Mouse (Mus musculus): ENCODE data around the gene Daw1. TPM values are rescaled to one million over a fixed set of nuclear protein-coding genes. Genes with fewer than 3 reads are reported as not detected.

Gene Daw1
- 0.76 and 1.5 TPM in 2 replicates for polyA plus RNA-seq (2015; fragmentation: Nextera tagmentation; extraction: Ambion mirVana)

GRCm38 (mm10) chr1:83159603-83160002, at the start of gene Daw1:
Daw1 (plus strand) TSS chr1:83159752.
- H3K27ac ChIP-seq, result no peak within 1 kb of the TSS
- peak within 1 kb of the TSS; percentile 49 for H3K4me3 ChIP-seq
- no peaks in the 10 kb centered on the region for H3K27me3 ChIP-seq
- H3K9me3 ChIP-seq, result no peaks in the 10 kb centered on the region
- whole genome bisulfite sequencing, result under 1% methylated on average over 16 of the region's 16 CpGs
- peak; percentile 98 for ATAC-seq (ENCODE audit: low FRiP score)
- H3K36me3 ChIP-seq, result no peaks in the 10 kb centered on the region
- peak within 1 kb of the TSS; percentile 69 for H3K4me2 ChIP-seq
- H3K9ac ChIP-seq, result peak within 1 kb of the TSS; percentile 64
- H3K4me1 ChIP-seq (replicated peaks), result no peaks in the 10 kb centered on the region; the same call in 1 of the 2 replicates

GRCm38 (mm10) chr1:83110992-83111391, 48.6 kb upstream of the Daw1 start:
- no peak overlapping the region for H3K9ac ChIP-seq
- H3K27me3 ChIP-seq, result no peaks in the 10 kb centered on the region
- no peaks in the 10 kb centered on the region for H3K4me1 ChIP-seq (replicated peaks)
- ATAC-seq (ENCODE audit: low FRiP score), result no peak
- H3K27ac ChIP-seq, result no peak overlapping the region
- H3K4me3 ChIP-seq, result no peak overlapping the region
- H3K36me3 ChIP-seq, result no peaks in the 10 kb centered on the region
- no peak overlapping the region for H3K4me2 ChIP-seq
- no peaks in the 10 kb centered on the region for H3K9me3 ChIP-seq

GRCm38 (mm10) chr1:83111726-83112125, 47.8 kb upstream of the Daw1 start:
- no peak for ATAC-seq (ENCODE audit: low FRiP score)
- H3K4me1 ChIP-seq (replicated peaks), result no peaks in the 10 kb centered on the region
- 80% methylated on average over 5 of the region's 5 CpGs for WGBS
- no peak overlapping the region for H3K4me3 ChIP-seq
- no peak overlapping the region for H3K27ac ChIP-seq
- H3K9me3 ChIP-seq, result no peaks in the 10 kb centered on the region
- H3K4me2 ChIP-seq, result no peak overlapping the region
- no peak overlapping the region for H3K9ac ChIP-seq
- no peaks in the 10 kb centered on the region for H3K27me3 ChIP-seq
- H3K36me3 ChIP-seq, result no peaks in the 10 kb centered on the region

GRCm38 (mm10) chr1:83116447-83117137, 43.0 kb upstream of the Daw1 start, which contains the start of gene Ccl20:
Ccl20 (plus strand) TSS chr1:83116766.
- no peak within 1 kb of the TSS for H3K9ac ChIP-seq
- WGBS, result 53% methylated on average over 8 of the region's 8 CpGs
- no peak for ATAC-seq (ENCODE audit: low FRiP score)
- H3K27me3 ChIP-seq, result no peaks in the 10 kb centered on the region
- H3K4me1 ChIP-seq (replicated peaks), result no peaks in the 10 kb centered on the region
- H3K4me3 ChIP-seq, result no peak within 1 kb of the TSS
- no peak within 1 kb of the TSS for H3K27ac ChIP-seq
- no peaks in the 10 kb centered on the region for H3K9me3 ChIP-seq
- no peaks in the 10 kb centered on the region for H3K36me3 ChIP-seq
- H3K4me2 ChIP-seq, result no peak within 1 kb of the TSS

- 93% methylated on average over 3 of the region's 3 CpGs for WGBS
Observed at GRCm38 (mm10) chr1:83117217-83117616, 42.3 kb upstream of the Daw1 start.

GRCm38 (mm10) chr1:83117661-83118060, 41.9 kb upstream of the Daw1 start:
- Histone ChIP-seq H3K27ac (no peak overlapping the region), H3K4me1 (replicated peaks) (no peaks in the 10 kb centered on the region), H3K36me3 (no peaks in the 10 kb centered on the region), H3K9me3 (no peaks in the 10 kb centered on the region), H3K27me3 (no peaks in the 10 kb centered on the region), H3K4me3 (no peak overlapping the region), H3K4me2 (no peak overlapping the region), H3K9ac (no peak overlapping the region)
- no peak for ATAC-seq (ENCODE audit: low FRiP score)
- 94% methylated on average over 7 of the region's 7 CpGs for WGBS

More at GRCm38 (mm10) chr1:83117217-83117616, 42.3 kb upstream of the Daw1 start:
- H3K27ac ChIP-seq, result no peak overlapping the region
- H3K4me2 ChIP-seq, result no peak overlapping the region
- H3K9ac ChIP-seq, result no peak overlapping the region
- no peaks in the 10 kb centered on the region for H3K9me3 ChIP-seq
- H3K27me3 ChIP-seq, result no peaks in the 10 kb centered on the region
- no peaks in the 10 kb centered on the region for H3K36me3 ChIP-seq
- no peaks in the 10 kb centered on the region for H3K4me1 ChIP-seq (replicated peaks)
- no peak for ATAC-seq (ENCODE audit: low FRiP score)
- H3K4me3 ChIP-seq, result no peak overlapping the region

GRCm38 (mm10) chr1:83119903-83120302, 39.6 kb upstream of the Daw1 start:
- Histone ChIP-seq H3K36me3 (no peaks in the 10 kb centered on the region), H3K4me3 (no peak overlapping the region), H3K9ac (no peak overlapping the region), H3K4me1 (replicated peaks) (no peaks in the 10 kb centered on the region), H3K4me2 (no peak overlapping the region), H3K27me3 (no peaks in the 10 kb centered on the region), H3K27ac (no peak overlapping the region), H3K9me3 (no peaks in the 10 kb centered on the region)
- ATAC-seq (ENCODE audit: low FRiP score), result no peak

- no peak overlapping the region for H3K27ac ChIP-seq
- H3K4me3 ChIP-seq, result no peak overlapping the region
- 80% methylated on average over 3 of the region's 3 CpGs for WGBS
- no peaks in the 10 kb centered on the region for H3K9me3 ChIP-seq
- ATAC-seq (ENCODE audit: low FRiP score), result no peak
- H3K4me1 ChIP-seq (replicated peaks), result no peaks in the 10 kb centered on the region
- H3K4me2 ChIP-seq, result no peak overlapping the region
- no peaks in the 10 kb centered on the region for H3K36me3 ChIP-seq
- no peaks in the 10 kb centered on the region for H3K27me3 ChIP-seq
- no peak overlapping the region for H3K9ac ChIP-seq
Observed at GRCm38 (mm10) chr1:83120312-83120711, 39.2 kb upstream of the Daw1 start.

- Histone ChIP-seq H3K9me3 (no peaks in the 10 kb centered on the region), H3K9ac (no peak overlapping the region), H3K27ac (no peak overlapping the region), H3K27me3 (no peaks in the 10 kb centered on the region), H3K4me3 (no peak overlapping the region), H3K4me1 (replicated peaks) (no peaks in the 10 kb centered on the region), H3K36me3 (no peaks in the 10 kb centered on the region), H3K4me2 (no peak overlapping the region)
- no peak for ATAC-seq (ENCODE audit: low FRiP score)
- WGBS, result 95% methylated on average over 2 of the region's 2 CpGs
Observed at GRCm38 (mm10) chr1:83123201-83123600, 36.4 kb upstream of the Daw1 start.

- Histone ChIP-seq H3K4me2 (no peak overlapping the region), H3K27me3 (no peaks in the 10 kb centered on the region), H3K9me3 (no peaks in the 10 kb centered on the region), H3K4me3 (no peak overlapping the region), H3K9ac (no peak overlapping the region), H3K4me1 (replicated peaks) (no peaks in the 10 kb centered on the region), H3K36me3 (no peaks in the 10 kb centered on the region), H3K27ac (no peak overlapping the region)
- 85% methylated on average over 7 of the region's 7 CpGs for WGBS
- ATAC-seq (ENCODE audit: low FRiP score), result no peak
Observed at GRCm38 (mm10) chr1:83135829-83136228, 23.7 kb upstream of the Daw1 start.

- no peaks in the 10 kb centered on the region for H3K27me3 ChIP-seq
- H3K4me3 ChIP-seq, result no peak overlapping the region
- H3K36me3 ChIP-seq, result no peaks in the 10 kb centered on the region
- no peak for ATAC-seq (ENCODE audit: low FRiP score)
- no peak overlapping the region for H3K4me2 ChIP-seq
- no peak overlapping the region for H3K27ac ChIP-seq
- H3K9me3 ChIP-seq, result no peaks in the 10 kb centered on the region
- no peak overlapping the region for H3K9ac ChIP-seq
- WGBS, result 90% methylated on average over 8 of the region's 8 CpGs
- no peaks in the 10 kb centered on the region for H3K4me1 ChIP-seq (replicated peaks)
Observed at GRCm38 (mm10) chr1:83137847-83138246, 21.7 kb upstream of the Daw1 start.

- no peak for ATAC-seq (ENCODE audit: low FRiP score)
Observed at GRCm38 (mm10) chr1:83138721-83139120, 20.8 kb upstream of the Daw1 start.

GRCm38 (mm10) chr1:83141510-83141909, 18.0 kb upstream of the Daw1 start:
- Histone ChIP-seq H3K27ac (no peak overlapping the region), H3K27me3 (no peaks in the 10 kb centered on the region), H3K36me3 (no peaks in the 10 kb centered on the region), H3K9ac (no peak overlapping the region), H3K4me3 (no peak overlapping the region), H3K9me3 (no peaks in the 10 kb centered on the region), H3K4me2 (no peak overlapping the region), H3K4me1 (replicated peaks) (no peaks in the 10 kb centered on the region)
- WGBS, result 92% methylated on average over 8 of the region's 8 CpGs
- no peak for ATAC-seq (ENCODE audit: low FRiP score)

More at GRCm38 (mm10) chr1:83138721-83139120, 20.8 kb upstream of the Daw1 start:
- H3K27me3 ChIP-seq, result no peaks in the 10 kb centered on the region
- H3K9me3 ChIP-seq, result no peaks in the 10 kb centered on the region
- H3K4me3 ChIP-seq, result no peak overlapping the region
- H3K27ac ChIP-seq, result no peak overlapping the region
- H3K4me2 ChIP-seq, result no peak overlapping the region
- H3K36me3 ChIP-seq, result no peaks in the 10 kb centered on the region
- H3K9ac ChIP-seq, result no peak overlapping the region
- H3K4me1 ChIP-seq (replicated peaks), result no peaks in the 10 kb centered on the region
- 87% methylated on average over 6 of the region's 6 CpGs for WGBS

Data from hindbrain, embryonic 13.5 days (tissue).